Mouse (Mus musculus) heart, embryonic 15.5 days (tissue): ENCODE measurements around the gene Gm14409. TPM values are rescaled to one million over a fixed set of nuclear protein-coding genes. Genes with fewer than 3 reads are reported as not detected.
"Not testable (repeated sequence)": the region's sequence is repeated elsewhere in the genome, so short reads cannot be mapped to it uniquely, and the experiment has no call there.

ENCODE experiments used
- ATAC-seq: fragments of 200-750 bp; cut with Nextera tagmentation; replicated peaks from 2 replicates; pipeline ENCODE4 v1.8.0; 2017; ENCODE audit warnings: low read depth, moderate TSS enrichment; ENCODE audit not compliant: insufficient number of reproducible peaks, insufficient read depth, low FRiP score
- H3K27ac ChIP-seq: fragments of 300-500 bp; sonication (generic); 2 replicates; pipeline ENCODE4 v1.5.1; 2015; ENCODE audit warnings: mild to moderate bottlenecking, inconsistent platforms
- H3K27me3 ChIP-seq: fragments of 300-500 bp; sonication (generic); 2 replicates; pipeline ENCODE4 v1.6.1; 2015; ENCODE audit warnings: inconsistent platforms
- H3K36me3 ChIP-seq: fragments of 300-500 bp; sonication (generic); 2 replicates; pipeline ENCODE4 v1.6.1; 2015; ENCODE audit warnings: mild to moderate bottlenecking, inconsistent platforms
- H3K4me1 ChIP-seq: fragments of 300-500 bp; sonication (generic); replicated peaks from 2 replicates; pipeline ENCODE4 v1.6.1; 2015; ENCODE audit warnings: inconsistent platforms
- H3K4me2 ChIP-seq: fragments of 300-500 bp; sonication (generic); 2 replicates; pipeline ENCODE4 v1.6.1; 2015; ENCODE audit warnings: inconsistent platforms, mild to moderate bottlenecking, moderate library complexity
- H3K4me3 ChIP-seq: fragments of 300-500 bp; sonication (generic); 2 replicates; pipeline ENCODE4 v1.5.1; 2015; ENCODE audit warnings: mild to moderate bottlenecking, inconsistent platforms
- H3K9ac ChIP-seq: fragments of 300-500 bp; sonication (generic); 2 replicates; pipeline ENCODE4 v1.6.1; 2015; ENCODE audit warnings: mild to moderate bottlenecking, inconsistent platforms
- H3K9me3 ChIP-seq: fragments of 300-500 bp; sonication (generic); replicated peaks from 2 replicates; pipeline ENCODE4 v1.6.1; 2016; ENCODE audit warnings: inconsistent platforms
- WGBS: fragments of 180-500 bp; shearing (Covaris S2); methylation state at CpG from one replicate; pipeline ENCODE4 v1.1.7; 2015; ENCODE audit warnings: mixed read lengths; 5-methylcytosine and 5-hydroxymethylcytosine counted together
- polyA plus RNA-seq: library from polyadenylated mRNA; unstranded; fragments of >200 nt; fragmentation: Nextera tagmentation; extraction: Ambion mirVana; gene quantifications from 2 replicates; pipeline ENCODE4 v1.2.1, GENCODE M21; 2015

Gm14409 gene
- polyA plus RNA-seq = not detected in 2 replicates

- not testable (repeated sequence) for H3K27ac ChIP-seq, H3K27me3 ChIP-seq, H3K9me3 ChIP-seq, H3K4me1 ChIP-seq, H3K4me3 ChIP-seq, H3K9ac ChIP-seq, H3K36me3 ChIP-seq, ATAC-seq, H3K4me2 ChIP-seq
- no CpG with 5 or more reads among the region's 2 CpGs for WGBS
These were observed at the start of gene Gm14409 for GRCm38 (mm10) chr2:177266936-177267335. Gm14409 (minus strand) TSS chr2:177267036.

GRCm38 (mm10) chr2:177309627-177310026, 42.8 kb upstream of the Gm14409 start:
- H3K4me3 ChIP-seq, ATAC-seq, H3K27ac ChIP-seq, H3K9ac ChIP-seq, H3K4me1 ChIP-seq, H3K36me3 ChIP-seq, H3K9me3 ChIP-seq, H3K4me2 ChIP-seq, H3K27me3 ChIP-seq: not testable (repeated sequence)
- WGBS = 74% methylated on average over 4 of the region's 4 CpGs

- not testable (repeated sequence) for H3K4me2 ChIP-seq, H3K27me3 ChIP-seq, ATAC-seq, H3K9me3 ChIP-seq, H3K4me3 ChIP-seq, H3K36me3 ChIP-seq, H3K4me1 ChIP-seq, H3K9ac ChIP-seq, H3K27ac ChIP-seq
- no CpG with 5 or more reads among the region's 2 CpGs for WGBS
These were observed 38.1 kb upstream of the Gm14409 start for GRCm38 (mm10) chr2:177304980-177305379.

GRCm38 (mm10) chr2:177283701-177284100, 16.9 kb upstream of the Gm14409 start:
- not testable (repeated sequence) for H3K4me1 ChIP-seq, H3K36me3 ChIP-seq, H3K27me3 ChIP-seq, H3K4me3 ChIP-seq, H3K9ac ChIP-seq, ATAC-seq, H3K9me3 ChIP-seq, H3K4me2 ChIP-seq, H3K27ac ChIP-seq
- WGBS = 25% methylated on average over 3 of the region's 3 CpGs

- H3K4me3 ChIP-seq, ATAC-seq, H3K27me3 ChIP-seq, H3K9ac ChIP-seq, H3K4me1 ChIP-seq, H3K36me3 ChIP-seq, H3K9me3 ChIP-seq, H3K27ac ChIP-seq, H3K4me2 ChIP-seq: not testable (repeated sequence)
- 73% methylated on average over 2 of the region's 2 CpGs for WGBS
These were observed 10.9 kb upstream of the Gm14409 start for GRCm38 (mm10) chr2:177277754-177278153.

GRCm38 (mm10) chr2:177272237-177272636, 5.4 kb upstream of the Gm14409 start:
- not testable (repeated sequence) for H3K4me2 ChIP-seq, H3K4me3 ChIP-seq, H3K27me3 ChIP-seq, H3K36me3 ChIP-seq, H3K4me1 ChIP-seq, H3K9ac ChIP-seq, ATAC-seq, H3K27ac ChIP-seq, H3K9me3 ChIP-seq
- WGBS = 84% methylated on average over 2 of the region's 2 CpGs

GRCm38 (mm10) chr2:177247449-177247848, 19.4 kb downstream of the Gm14409 start:
- ATAC-seq, H3K4me2 ChIP-seq, H3K4me3 ChIP-seq, H3K9me3 ChIP-seq, H3K9ac ChIP-seq, H3K36me3 ChIP-seq, H3K27ac ChIP-seq, H3K4me1 ChIP-seq, H3K27me3 ChIP-seq: not testable (repeated sequence)
- WGBS = 71% methylated on average over 2 of the region's 2 CpGs

GRCm38 (mm10) chr2:177230461-177230860, 36.4 kb downstream of the Gm14409 start:
- not testable (repeated sequence) for ATAC-seq, H3K4me2 ChIP-seq, H3K9me3 ChIP-seq, H3K9ac ChIP-seq, H3K4me1 ChIP-seq, H3K27ac ChIP-seq, H3K27me3 ChIP-seq, H3K36me3 ChIP-seq, H3K4me3 ChIP-seq
- 57% methylated on average over 2 of the region's 2 CpGs for WGBS

Other genes starting within 250 kb of the Gm14409 start
- 0.23 TPM in 1 of 2 replicates, not detected in the other for gene Gm14401, start 192.7 kb downstream of the Gm14409 start, polyA plus RNA-seq
- gene Gm14410, start 60.6 kb downstream of the Gm14409 start, polyA plus RNA-seq = 16.9 and 18.2 TPM in 2 replicates
- 0.18 and 0.28 TPM in 2 replicates for gene Gm14412, start 57.3 kb upstream of the Gm14409 start, polyA plus RNA-seq
- gene Gm14418, start 131.3 kb upstream of the Gm14409 start, polyA plus RNA-seq = 5.6 and 5.9 TPM in 2 replicates
- 9.9 and 11.2 TPM in 2 replicates for gene Zfp970, start 197.7 kb upstream of the Gm14409 start, polyA plus RNA-seq
- 6.4 and 7.9 TPM in 2 replicates for gene Gm14403, start 231.2 kb upstream of the Gm14409 start, polyA plus RNA-seq